Mouse (Mus musculus) heart, postnatal 0 days (tissue): Measurements from ENCODE around the gene Frrs1l.

Experiments
- CTCF ChIP-seq: IDR thresholded peaks from 2 replicates; pipeline ENCODE4 v1.5.1; 2016; ENCODE audit warnings: antibody characterized with exemption, control low read depth, low read depth
- EP300 ChIP-seq: IDR thresholded peaks from 2 replicates; pipeline ENCODE4 v1.6.1; 2016; ENCODE audit warnings: antibody characterized with exemption, low read depth

DNA sequence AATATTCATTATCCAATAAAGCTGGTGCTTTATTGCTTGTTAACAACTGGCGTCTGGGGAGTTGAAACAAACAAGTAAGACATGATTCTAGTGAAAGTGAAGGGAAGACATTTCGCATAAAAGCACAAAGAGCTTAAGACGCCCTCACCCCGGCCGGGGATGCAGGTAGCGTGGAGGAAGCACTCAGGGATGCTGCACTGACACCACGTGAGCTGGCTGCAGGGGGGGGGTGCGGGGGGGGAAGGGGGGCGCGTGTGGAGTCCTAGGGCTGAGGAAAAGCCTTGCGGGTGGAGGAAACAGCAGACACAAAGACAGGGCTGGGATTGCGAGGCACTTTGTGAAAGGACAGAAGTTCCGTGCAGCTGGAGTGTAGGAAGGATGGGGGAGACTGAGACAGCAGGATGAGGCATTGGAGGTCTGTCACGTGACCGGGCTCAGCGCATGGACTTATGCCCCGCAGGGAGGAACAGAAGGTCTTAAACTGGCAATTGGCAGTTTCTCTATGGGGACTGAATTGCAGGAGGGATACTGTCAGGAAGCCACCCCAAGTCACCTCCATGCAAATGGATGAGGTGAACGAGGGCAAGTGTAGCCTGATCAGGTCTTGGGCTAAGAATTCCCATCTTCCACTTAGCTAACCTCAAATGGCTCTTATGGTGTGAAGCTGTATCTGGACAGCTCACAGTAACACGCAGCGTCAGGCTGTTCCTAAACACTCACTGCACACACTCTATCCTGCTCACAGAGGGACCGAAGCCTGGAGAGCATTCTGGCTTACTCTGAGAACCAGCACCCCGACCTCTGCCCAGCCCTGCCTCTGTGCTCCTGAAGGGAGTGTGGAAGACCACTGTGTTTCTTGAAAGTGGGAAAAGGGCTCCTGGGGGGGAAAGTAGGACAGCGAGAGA lies 49.2 kb upstream of the Frrs1l start:
- TF ChIP-seq CTCF (no peak), EP300 (no peak)
